Mouse (Mus musculus): ENCODE measurements around the gene Nr6a1. TPM values are rescaled to one million over a fixed set of nuclear protein-coding genes. Genes with fewer than 3 reads are reported as not detected.
A peak's percentile ranks its signal among the peaks of the same experiment; 100 is the strongest.

Gene Nr6a1
- polyA plus RNA-seq, 1 experiment from 2014 or later: 0.80 TPM

GRCm38 (mm10) chr2:38718676-38719075 is 208.8 kb downstream of the Nr6a1 start:
- Histone ChIP-seq H3K4me1 (peaks cover 8% of the 10 kb centered on the region; the same call in 1 of the 2 replicates), H3K27ac (no peak overlapping the region), H3K9ac (no peak overlapping the region), H3K9me3 (no peaks in the 10 kb centered on the region), H3K27me3 (peaks cover 13% of the 10 kb centered on the region), H3K4me2 (replicated peaks) (no peak overlapping the region), H3K4me3 (no peak overlapping the region), H3K36me3 (no peaks in the 10 kb centered on the region)
- no peak for ATAC-seq (ENCODE audit: low FRiP score, low read depth)
- 62% methylated on average over 8 of the region's 8 CpGs for WGBS

DNA sequence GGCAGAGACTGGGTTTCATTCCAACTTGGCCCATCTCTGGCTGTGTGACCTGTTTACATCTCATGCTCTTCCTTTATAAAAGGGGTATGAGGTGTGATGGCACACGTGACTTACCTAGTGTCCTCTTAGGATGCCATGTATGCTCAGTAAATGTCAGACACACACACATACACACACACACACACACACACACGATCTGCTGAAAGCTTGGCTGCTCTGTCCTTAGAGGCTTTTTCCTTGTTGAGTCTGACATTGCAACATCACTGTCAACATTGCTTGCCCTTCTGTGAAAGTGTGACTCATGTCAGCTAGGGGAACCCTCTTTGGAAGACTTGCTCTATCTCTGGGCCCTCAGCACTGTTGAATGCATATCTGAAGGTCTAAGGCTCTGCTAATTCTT is 210.1 kb downstream of the Nr6a1 start:
- no peak overlapping the region for H3K9ac ChIP-seq
- ATAC-seq (ENCODE audit: low FRiP score, low read depth): no peak
- WGBS: 75% methylated on average over 2 of the region's 2 CpGs

GRCm38 (mm10) chr2:38714324-38714723 is 213.2 kb downstream of the Nr6a1 start, which contains the start of gene Nr5a1:
TSS of gene Nr5a1 (minus strand) at chr2:38714542.
- 90% methylated on average over 13 of the region's 13 CpGs for WGBS
- no peak for ATAC-seq (ENCODE audit: low FRiP score, low read depth)
- Histone ChIP-seq H3K36me3 (no peaks in the 10 kb centered on the region), H3K4me2 (replicated peaks) (no peak within 1 kb of the TSS), H3K4me1 (peaks cover 34% of the 10 kb centered on the region), H3K27ac (no peak within 1 kb of the TSS), H3K4me3 (no peak within 1 kb of the TSS), H3K27me3 (peaks cover 57% of the 10 kb centered on the region), H3K9me3 (no peaks in the 10 kb centered on the region), H3K9ac (no peak within 1 kb of the TSS)

More for the DNA sequence above, 210.1 kb downstream of the Nr6a1 start:
- Histone ChIP-seq H3K36me3 (no peaks in the 10 kb centered on the region), H3K27me3 (peaks cover 25% of the 10 kb centered on the region), H3K4me2 (replicated peaks) (no peak overlapping the region), H3K4me1 (peaks cover 6% of the 10 kb centered on the region; the same call in 1 of the 2 replicates), H3K9me3 (no peaks in the 10 kb centered on the region), H3K27ac (no peak overlapping the region), H3K4me3 (no peak overlapping the region)

GRCm38 (mm10) chr2:38713596-38713995 is 213.9 kb downstream of the Nr6a1 start:
- Histone ChIP-seq H3K9ac (no peak overlapping the region), H3K27ac (no peak overlapping the region), H3K27me3 (peaks cover 64% of the 10 kb centered on the region), H3K9me3 (no peaks in the 10 kb centered on the region), H3K36me3 (no peaks in the 10 kb centered on the region), H3K4me2 (replicated peaks) (no peak overlapping the region), H3K4me3 (no peak overlapping the region), H3K4me1 (peaks cover 30% of the 10 kb centered on the region)
- ATAC-seq (ENCODE audit: low FRiP score, low read depth): no peak
- WGBS: 74% methylated on average over 3 of the region's 3 CpGs

- ATAC-seq (ENCODE audit: low FRiP score, low read depth): no peak
- no peaks in the 10 kb centered on the region for H3K36me3 ChIP-seq
- 18% methylated on average over 11 of the region's 11 CpGs for WGBS
Measured at GRCm38 (mm10) chr2:38712769-38713125, 214.7 kb downstream of the Nr6a1 start.

DNA sequence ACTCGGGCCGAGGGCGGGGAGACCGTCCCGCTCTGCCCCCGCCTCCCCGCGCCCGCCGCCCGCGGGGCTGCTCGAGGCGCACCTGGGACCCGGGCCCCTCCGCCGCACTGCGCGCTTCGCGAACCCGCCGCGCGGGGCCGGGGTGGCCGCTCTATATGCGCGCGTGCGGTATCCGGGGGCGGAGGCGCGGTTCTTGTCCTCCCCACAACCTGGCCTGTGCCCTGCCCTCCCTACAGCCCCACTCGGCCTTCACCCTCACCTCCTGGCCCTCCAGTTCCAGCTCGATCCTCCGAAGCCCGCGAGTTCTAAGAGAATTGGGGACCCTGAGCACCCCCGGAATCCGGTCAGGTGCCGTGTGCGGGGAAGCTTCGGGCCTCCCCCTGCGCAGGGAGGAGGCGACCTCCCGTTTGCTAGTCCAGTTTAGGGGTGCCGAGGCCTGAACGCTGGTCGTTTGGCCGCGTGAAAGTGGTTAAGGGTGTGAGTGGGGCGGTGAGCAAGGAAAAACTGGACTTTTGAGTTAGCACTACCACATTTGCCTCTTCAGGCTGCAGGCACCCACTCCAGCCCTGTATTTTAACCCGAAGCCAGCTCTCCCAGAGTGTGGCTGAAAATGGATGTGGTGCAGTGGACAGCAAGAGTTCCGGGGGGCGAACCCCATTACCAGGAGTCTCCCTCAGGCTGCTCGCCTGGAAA is 215.3 kb downstream of the Nr6a1 start:
- no peak for ATAC-seq (ENCODE audit: low FRiP score, low read depth)
- Histone ChIP-seq H3K4me2 (replicated peaks) (peak overlapping the region; percentile 65), H3K36me3 (no peaks in the 10 kb centered on the region), H3K27me3 (peaks cover 78% of the 10 kb centered on the region), H3K4me1 (peaks cover 36% of the 10 kb centered on the region), H3K27ac (no peak overlapping the region), H3K9me3 (no peaks in the 10 kb centered on the region), H3K9ac (peak overlapping the region; percentile 39; the same call in 1 of the 2 replicates), H3K4me3 (peak overlapping the region; percentile 43)
- 5% methylated on average over 56 of the region's 58 CpGs for WGBS

More at GRCm38 (mm10) chr2:38712769-38713125, 214.7 kb downstream of the Nr6a1 start:
- Histone ChIP-seq H3K9me3 (no peaks in the 10 kb centered on the region), H3K27me3 (peaks cover 72% of the 10 kb centered on the region), H3K4me1 (peaks cover 33% of the 10 kb centered on the region), H3K4me2 (replicated peaks) (no peak overlapping the region), H3K9ac (no peak overlapping the region), H3K4me3 (no peak overlapping the region), H3K27ac (no peak overlapping the region)

- H3K27ac ChIP-seq: no peak overlapping the region
- H3K4me1 ChIP-seq: peaks cover 39% of the 10 kb centered on the region
- H3K36me3 ChIP-seq: no peaks in the 10 kb centered on the region
- peaks cover 85% of the 10 kb centered on the region for H3K27me3 ChIP-seq
- H3K4me2 ChIP-seq (replicated peaks): peak overlapping the region; percentile 65
- 1% methylated on average over 39 of the region's 40 CpGs for WGBS
- no peaks in the 10 kb centered on the region for H3K9me3 ChIP-seq
- no peak overlapping the region; the same call in 1 of the 2 replicates for H3K9ac ChIP-seq
- no peak for ATAC-seq (ENCODE audit: low FRiP score, low read depth)
- H3K4me3 ChIP-seq: peak overlapping the region; percentile 43
Measured at GRCm38 (mm10) chr2:38711421-38711861, 216.0 kb downstream of the Nr6a1 start.

- Histone ChIP-seq H3K36me3 (no peaks in the 10 kb centered on the region), H3K27me3 (peaks cover 94% of the 10 kb centered on the region), H3K9ac (peak overlapping the region; percentile 45; the same call in 1 of the 2 replicates), H3K4me3 (peak overlapping the region; percentile 38), H3K4me1 (peaks cover 40% of the 10 kb centered on the region), H3K9me3 (no peaks in the 10 kb centered on the region), H3K4me2 (replicated peaks) (peak overlapping the region; percentile 63), H3K27ac (no peak overlapping the region)
- 1% methylated on average over 75 of the region's 75 CpGs for WGBS
- 0 out of 2 replicates have a peak, but pooled peaks have one; percentile 16 for ATAC-seq (ENCODE audit: low FRiP score, low read depth)
Measured at GRCm38 (mm10) chr2:38710304-38711241, 216.9 kb downstream of the Nr6a1 start.

DNA sequence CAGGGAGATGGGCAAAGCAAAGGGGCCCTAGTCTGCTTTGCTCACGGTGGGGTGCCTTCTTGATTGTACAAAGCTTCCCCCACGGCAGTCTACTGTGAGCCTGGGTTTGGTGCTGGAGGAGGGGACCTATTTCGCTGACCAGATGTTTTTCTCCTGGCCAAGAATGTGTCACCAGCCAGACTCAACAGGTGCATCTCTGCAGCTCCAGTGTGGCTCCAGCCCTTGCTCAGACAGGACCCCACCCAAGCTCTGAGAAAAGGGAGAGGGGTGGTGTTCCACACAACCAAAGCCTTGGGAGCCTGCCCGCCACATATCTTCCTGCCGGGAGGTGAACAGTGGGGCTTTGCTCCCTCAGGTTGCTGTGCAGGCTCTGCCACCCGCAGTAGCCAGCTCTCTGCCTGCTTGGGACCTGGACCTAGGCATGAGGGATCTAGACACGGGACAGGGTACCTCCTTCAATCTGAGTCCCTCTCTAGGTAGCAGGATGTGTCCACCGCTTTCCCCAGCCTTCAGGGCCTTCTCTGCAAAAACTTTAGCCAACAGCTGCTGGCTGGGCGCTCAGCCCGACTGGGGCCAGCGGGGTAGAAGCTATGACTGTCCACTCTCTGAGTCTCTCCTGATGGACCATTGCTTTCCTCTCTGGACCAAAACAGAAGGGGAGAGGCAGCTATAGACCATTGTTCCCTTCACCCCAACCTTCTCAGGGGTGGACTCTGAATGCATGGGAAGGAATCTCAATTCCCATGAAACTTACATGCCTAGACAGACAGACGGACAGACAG is 218.4 kb downstream of the Nr6a1 start:
- H3K4me1 ChIP-seq: peaks cover 40% of the 10 kb centered on the region
- H3K4me3 ChIP-seq: no peak overlapping the region
- no peak overlapping the region for H3K4me2 ChIP-seq (replicated peaks)
- H3K36me3 ChIP-seq: no peaks in the 10 kb centered on the region
- WGBS: 25% methylated on average over 12 of the region's 12 CpGs
- H3K9ac ChIP-seq: no peak overlapping the region
- no peak overlapping the region for H3K27ac ChIP-seq
- no peaks in the 10 kb centered on the region for H3K9me3 ChIP-seq
- no peak for ATAC-seq (ENCODE audit: low FRiP score, low read depth)
- H3K27me3 ChIP-seq: peaks cover 100% of the 10 kb centered on the region

- no peak overlapping the region for H3K4me2 ChIP-seq (replicated peaks)
- peaks cover 34% of the 10 kb centered on the region for H3K4me1 ChIP-seq
- no peak for ATAC-seq (ENCODE audit: low FRiP score, low read depth)
- no peak overlapping the region for H3K27ac ChIP-seq
- no peak overlapping the region for H3K9ac ChIP-seq
- H3K4me3 ChIP-seq: no peak overlapping the region
- H3K9me3 ChIP-seq: no peaks in the 10 kb centered on the region
- no peaks in the 10 kb centered on the region for H3K36me3 ChIP-seq
- 35% methylated on average over 6 of the region's 6 CpGs for WGBS
- peaks cover 98% of the 10 kb centered on the region for H3K27me3 ChIP-seq
Measured at GRCm38 (mm10) chr2:38706661-38707060, 220.8 kb downstream of the Nr6a1 start.

DNA sequence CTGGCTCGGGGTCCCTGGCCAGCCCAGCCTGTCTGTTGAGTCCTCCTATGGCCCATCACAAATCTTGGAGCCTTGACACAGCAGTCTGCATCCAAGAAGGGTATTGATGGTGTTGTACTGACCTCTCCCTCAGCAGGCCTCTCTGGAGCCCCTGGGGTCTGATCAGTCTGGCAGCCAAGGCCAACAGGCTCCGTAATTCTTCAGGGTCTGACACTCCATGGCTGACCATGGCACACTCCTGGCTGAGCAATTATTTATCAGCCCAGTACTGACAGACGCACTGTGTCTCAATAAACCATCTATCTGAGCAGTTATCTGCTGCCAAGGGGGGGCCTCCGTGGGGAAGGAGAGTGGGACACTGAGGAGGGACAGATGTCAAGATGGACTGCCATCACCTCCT is 222.5 kb downstream of the Nr6a1 start:
- Histone ChIP-seq H3K27ac (no peak overlapping the region), H3K9me3 (no peaks in the 10 kb centered on the region), H3K36me3 (no peaks in the 10 kb centered on the region), H3K4me3 (no peak overlapping the region), H3K4me2 (replicated peaks) (no peak overlapping the region), H3K27me3 (peaks cover 91% of the 10 kb centered on the region), H3K4me1 (peaks cover 19% of the 10 kb centered on the region), H3K9ac (no peak overlapping the region)
- 69% methylated on average over 4 of the region's 4 CpGs for WGBS
- no peak for ATAC-seq (ENCODE audit: low FRiP score, low read depth)
